Mouse (Mus musculus): ENCODE data around the gene Gm17693. TPM values are rescaled to one million over a fixed set of nuclear protein-coding genes. Genes with fewer than 3 reads are reported as not detected.
"Not testable (repeated sequence)": the region's sequence is repeated elsewhere in the genome, so short reads cannot be mapped to it uniquely, and the experiment has no call there.

Gm17693 gene
- polyA plus RNA-seq (2015; fragmentation: Nextera tagmentation; extraction: Ambion mirVana): not detected in 2 replicates

- not testable (repeated sequence) for ATAC-seq
- no CpG with 5 or more reads among the region's 4 CpGs for WGBS
Measured at GRCm38 (mm10) chrX:125705144-125705543, at the start of gene Gm17693. Gm17693 (plus strand) TSS chrX:125705444.

More at GRCm38 (mm10) chrX:125705144-125705543, at the start of gene Gm17693:
- H3K4me3 ChIP-seq (ENCODE audit: low read depth, low read length); H3K4me1 ChIP-seq (ENCODE audit: control insufficient read depth, insufficient read depth, low read length); H3K27me3 ChIP-seq (ENCODE audit: control insufficient read depth, insufficient read depth, low read depth, low read length); H3K4me2 ChIP-seq (ENCODE audit: low read length); H3K9me3 ChIP-seq (replicated peaks; ENCODE audit: control insufficient read depth, low read length, poor library complexity, severe bottlenecking); H3K27ac ChIP-seq (ENCODE audit: low read length); H3K9ac ChIP-seq (ENCODE audit: low read depth, low read length); H3K36me3 ChIP-seq (ENCODE audit: control insufficient read depth, insufficient read depth, low read length): not testable (repeated sequence)

Measured in midbrain, embryonic 16.5 days (tissue).